Mouse (Mus musculus) liver, postnatal 0 days (tissue): ENCODE data around the gene Olfr1065.

ENCODE experiments used
- CTCF ChIP-seq: sonication (generic); IDR thresholded peaks from 2 replicates; pipeline ENCODE4 v1.5.1; 2016; ENCODE audit warnings: antibody characterized with exemption, low read depth
- EP300 ChIP-seq: IDR thresholded peaks from 2 replicates; pipeline ENCODE4 v1.6.1; 2016; ENCODE audit warnings: antibody characterized with exemption, low read depth, mild to moderate bottlenecking

DNA sequence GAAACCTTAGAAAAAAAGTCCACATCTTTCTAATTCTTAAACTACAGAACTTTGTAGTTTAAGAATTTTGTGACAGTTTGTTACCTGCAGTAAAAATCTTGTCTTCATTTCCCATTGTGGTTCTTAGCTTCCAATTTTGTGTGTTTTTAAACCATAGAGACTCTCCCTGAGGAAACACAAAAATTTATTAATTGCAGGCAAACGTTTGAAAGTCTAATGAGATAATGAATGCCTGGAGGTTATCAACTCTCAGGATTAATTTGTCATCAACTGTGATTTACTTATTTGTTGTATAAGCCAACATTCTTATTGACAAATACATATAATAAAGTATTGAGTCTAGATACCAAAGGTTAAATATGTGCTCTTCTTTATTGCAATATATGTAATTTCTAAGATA, 36.9 kb upstream of the Olfr1065 start, which contains the start of gene Olfr228:
- TF ChIP-seq CTCF (no peak), EP300 (no peak)
